Mouse (Mus musculus) testis, adult 10 weeks (tissue): Measurements from ENCODE around the gene Cyp2t4. TPM values are rescaled to one million over a fixed set of nuclear protein-coding genes. Genes with fewer than 3 reads are reported as not detected.

Experiments used
- polyA plus RNA-seq: library from polyadenylated mRNA; stranded (reverse); fragments of 350-450 nt; fragmentation: Illumina TruSeq; extraction: RNeasy Lipid Tissue Mini Kit (QIAGEN cat#74804); gene quantifications from one replicate; pipeline ENCODE4 v1.2.3, GENCODE M21; 2014; ENCODE audit warnings: low read depth, low replicate concordance

Gene Cyp2t4
- not detected for polyA plus RNA-seq

DNA sequence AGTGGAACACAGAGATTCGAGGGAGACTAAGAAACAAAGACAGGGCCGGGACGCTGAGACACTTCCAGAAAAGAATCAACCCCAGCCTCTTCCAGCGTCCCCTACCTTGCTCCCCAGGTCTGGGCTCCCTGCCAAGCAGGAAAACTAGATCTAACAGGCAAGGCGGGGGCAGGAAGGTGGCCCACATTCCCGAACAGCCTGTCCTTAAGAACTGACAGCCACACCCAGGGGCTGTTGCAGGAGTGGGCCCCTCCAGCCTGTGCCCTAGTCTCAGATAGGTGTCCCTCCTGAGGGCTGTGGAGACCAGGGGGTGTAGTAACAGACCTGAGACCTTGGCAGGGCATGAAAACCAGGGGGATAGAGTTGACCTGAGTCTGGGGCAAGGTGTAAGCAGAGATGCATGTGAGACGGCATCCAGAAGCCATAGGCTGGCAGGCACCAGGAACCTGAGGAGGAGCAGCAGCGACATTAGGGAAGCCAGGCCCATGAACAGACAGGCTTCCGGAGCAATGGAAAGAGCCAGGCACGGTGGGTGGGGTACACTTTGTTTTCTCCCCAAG is at the start of gene Cyp2t4:
Gene Cyp2t4, plus strand, starts transcription at position 510 of the 560 bp plus-strand sequence.

DNA sequence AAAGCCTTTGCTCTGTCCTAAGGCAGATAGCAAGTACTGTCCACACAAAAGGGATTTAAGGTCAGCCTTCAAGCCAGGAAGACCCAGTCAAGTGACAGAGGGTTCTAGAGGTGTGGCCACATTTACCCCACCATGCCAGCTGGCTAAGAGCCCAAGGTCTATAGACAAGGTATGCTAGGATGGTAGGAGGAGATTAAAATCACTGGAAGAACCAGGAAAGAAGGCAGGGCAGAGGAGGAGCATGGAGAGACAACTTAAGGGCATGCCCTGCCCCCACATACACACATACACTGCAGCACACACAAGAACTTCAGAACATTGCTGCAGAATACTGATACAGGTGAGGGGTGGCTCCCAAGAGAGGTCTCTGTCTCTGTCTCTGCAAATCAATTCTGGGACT is 33.8 kb upstream of the Cyp2t4 start, which contains the start of gene Cyp2f2:
Gene Cyp2f2, plus strand, starts transcription at position 234 of the 400 bp plus-strand sequence.

GRCm38 (mm10) chr7:27166614-27167474 is 13.3 kb downstream of the Cyp2t4 start, which contains the start of gene Egln2:
Gene Egln2 (minus strand): TSS chr7:27166802.

DNA sequence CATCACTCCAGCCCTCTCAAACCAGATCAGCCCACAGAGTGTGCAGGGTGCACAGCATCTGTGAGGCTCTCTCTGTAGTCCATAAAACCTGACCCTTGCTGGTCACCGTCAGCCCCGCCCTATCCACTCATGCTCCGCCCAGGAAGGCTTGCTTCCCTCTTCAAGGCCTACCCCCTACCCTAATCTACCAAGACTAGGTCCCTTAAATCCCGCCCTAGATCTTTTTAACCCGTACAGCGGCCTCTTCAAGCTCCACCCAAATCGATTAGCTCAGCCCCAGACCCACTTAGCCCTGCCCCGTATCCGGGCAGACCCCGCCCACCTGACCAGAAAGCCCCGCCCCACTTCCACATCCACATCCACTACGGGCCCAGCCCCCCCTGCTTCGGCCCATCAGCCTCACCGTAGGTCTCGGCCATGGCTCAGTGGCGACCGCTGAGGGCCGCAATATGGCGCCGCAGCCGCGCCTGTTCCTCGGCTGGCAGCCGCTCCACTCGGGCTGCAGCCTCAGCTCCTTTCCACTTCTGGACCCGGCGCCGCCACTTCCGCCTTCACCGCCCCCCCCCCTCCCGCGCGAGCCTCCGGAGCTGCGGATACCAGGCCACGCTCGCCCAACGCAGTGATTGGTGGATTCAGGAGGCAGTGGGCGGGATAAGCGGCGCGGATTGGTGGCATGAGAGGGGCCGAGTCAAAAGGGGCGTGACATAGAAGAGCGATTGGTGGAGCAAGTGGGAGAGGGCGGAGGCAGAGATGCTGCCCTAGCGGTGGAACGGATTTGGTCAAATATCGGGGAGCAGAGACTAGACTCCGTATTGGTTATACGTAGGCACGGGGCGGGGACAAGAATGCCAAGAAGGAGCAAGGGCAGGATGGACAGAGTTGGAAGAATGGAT is 25.1 kb downstream of the Cyp2t4 start, which contains the start of gene Rab4b:
Gene Rab4b, minus strand, starts transcription at position 573 of the 893 bp plus-strand sequence.

GRCm38 (mm10) chr7:27180837-27181695 is 27.6 kb downstream of the Cyp2t4 start, which contains the start of the genes Gm21983 and Mia:
Gene Gm21983 (minus strand): TSS chr7:27181086.
Gene Mia (minus strand): TSS chr7:27181157.

DNA sequence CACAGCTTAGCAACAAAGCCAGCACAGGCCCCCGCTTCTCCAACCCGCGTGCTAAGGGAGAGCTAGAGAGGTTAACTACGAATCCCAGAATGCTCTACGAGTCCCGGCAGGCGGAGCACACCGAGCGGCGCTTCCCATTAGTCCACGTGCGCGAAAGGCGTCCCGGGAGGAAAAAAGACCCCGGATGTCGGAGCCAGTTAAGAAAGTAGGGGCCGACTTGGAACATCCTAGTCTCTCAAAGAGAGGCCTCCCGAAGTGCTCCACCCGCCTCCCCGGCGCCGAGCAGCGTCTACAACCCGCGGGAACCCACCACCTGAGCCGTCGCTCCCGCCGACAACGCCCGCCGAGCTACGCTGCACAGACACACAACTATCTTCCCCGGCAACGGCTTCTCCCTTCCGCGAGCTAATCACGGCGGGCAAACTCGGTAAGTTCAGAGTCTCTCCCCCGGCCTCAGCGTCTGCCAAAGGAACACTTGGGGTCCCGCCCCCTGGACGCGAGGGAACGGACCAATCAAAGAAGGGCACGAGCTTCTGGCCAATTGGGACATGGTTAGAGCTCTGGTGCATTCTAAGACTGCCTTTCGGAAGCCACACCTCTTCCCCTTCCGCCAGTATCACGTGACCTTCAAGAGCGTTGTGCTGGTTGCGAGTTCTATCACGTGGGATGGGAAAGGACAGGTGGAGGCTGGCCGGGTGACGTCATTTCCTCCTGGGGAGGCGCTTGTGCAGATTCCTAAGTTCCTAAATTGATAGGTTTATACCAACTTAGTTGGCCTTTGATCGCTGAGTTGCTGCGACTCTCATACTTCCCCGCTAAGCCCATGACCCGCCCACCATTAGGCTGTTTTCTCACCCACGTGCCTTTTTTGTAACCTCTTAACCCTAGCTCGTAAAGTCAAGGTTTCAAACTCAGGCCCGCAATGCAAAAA is 42.4 kb downstream of the Cyp2t4 start, which contains the start of the genes BC024978 and Snrpa:
Gene BC024978, plus strand, starts transcription at position 101 of the 931 bp plus-strand sequence.
Gene Snrpa, minus strand, starts transcription at position 591 of the 931 bp plus-strand sequence.

Other genes with a start within 250 kb of the Cyp2t4 start
- not detected for gene Cyp2a22, start 214.3 kb upstream of the Cyp2t4 start, polyA plus RNA-seq
- gene Cyp2a12, start 124.6 kb upstream of the Cyp2t4 start, polyA plus RNA-seq = 8.7 TPM
- 0.14 TPM for gene Cyp2f2, start 33.8 kb upstream of the Cyp2t4 start, polyA plus RNA-seq
- 11.1 TPM for gene Egln2, start 13.1 kb downstream of the Cyp2t4 start, polyA plus RNA-seq
- gene Rab4b, start 25.2 kb downstream of the Cyp2t4 start, polyA plus RNA-seq = 4.3 TPM
- not detected for gene Gm21983, start 27.4 kb downstream of the Cyp2t4 start, polyA plus RNA-seq
- gene Mia, start 27.4 kb downstream of the Cyp2t4 start, polyA plus RNA-seq = not detected
- gene BC024978, start 42.1 kb downstream of the Cyp2t4 start, polyA plus RNA-seq = 17.3 TPM
- 12.4 TPM for gene Snrpa, start 42.6 kb downstream of the Cyp2t4 start, polyA plus RNA-seq
- 0.91 TPM for gene Itpkc, start 74.9 kb downstream of the Cyp2t4 start, polyA plus RNA-seq
- 2.2 TPM for gene Coq8b, start 79.3 kb downstream of the Cyp2t4 start, polyA plus RNA-seq
- gene Numbl, start 104.7 kb downstream of the Cyp2t4 start, polyA plus RNA-seq = 0.18 TPM
- 0.38 TPM for gene Ltbp4, start 184.0 kb downstream of the Cyp2t4 start, polyA plus RNA-seq
- gene Shkbp1, start 202.3 kb downstream of the Cyp2t4 start, polyA plus RNA-seq = 0.64 TPM
- gene Gm20479, start 203.7 kb downstream of the Cyp2t4 start, polyA plus RNA-seq = not detected